Mouse (Mus musculus): Measurements from ENCODE around the gene Krtap14. TPM values are rescaled to one million over a fixed set of nuclear protein-coding genes. Genes with fewer than 3 reads are reported as not detected.

Gene Krtap14
- polyA plus RNA-seq (2014; fragmentation: Nextera tagmentation; extraction: Ambion mirVana) = not detected in 2 replicates

GRCm38 (mm10) chr16:88826095-88826652, at the start of gene Krtap14:
Gene Krtap14, minus strand, starts transcription at chr16:88826145.
- DNase-seq (ENCODE audit: low spot score, missing footprints) (no peak), ATAC-seq (ENCODE audit: low FRiP score) (no peak)
- H3K36me3 ChIP-seq (ENCODE audit: control insufficient read depth, insufficient read depth, low read length) = no peaks in the 10 kb centered on the region
- H3K27me3 ChIP-seq (ENCODE audit: control insufficient read depth, insufficient read depth, low read length) = no peaks in the 10 kb centered on the region
- no peak within 1 kb of the TSS for H3K4me3 ChIP-seq (ENCODE audit: low read depth, low read length)
- H3K27ac ChIP-seq (ENCODE audit: low read depth, low read length) = no peak within 1 kb of the TSS
- H3K4me1 ChIP-seq (ENCODE audit: control insufficient read depth, insufficient read depth, low read length) = no peaks in the 10 kb centered on the region
- H3K9ac ChIP-seq (ENCODE audit: low read length) = no peak within 1 kb of the TSS
- no peak within 1 kb of the TSS for H3K4me2 ChIP-seq
- no peaks in the 10 kb centered on the region for H3K9me3 ChIP-seq (ENCODE audit: control insufficient read depth, low read length)
- WGBS = 92% methylated on average over 9 of the region's 9 CpGs

GRCm38 (mm10) chr16:88874169-88874568, 48.2 kb upstream of the Krtap14 start, which contains the start of gene Krtap19-2:
Gene Krtap19-2, minus strand, starts transcription at chr16:88874269.
- DNase-seq (ENCODE audit: low spot score, missing footprints) (no peak), ATAC-seq (ENCODE audit: low FRiP score) (no peak)
- Histone ChIP-seq H3K4me1 (ENCODE audit: control insufficient read depth, insufficient read depth, low read length) (no peaks in the 10 kb centered on the region), H3K9me3 (ENCODE audit: control insufficient read depth, low read length) (no peaks in the 10 kb centered on the region), H3K4me3 (ENCODE audit: low read depth, low read length) (no peak within 1 kb of the TSS), H3K9ac (ENCODE audit: low read length) (no peak within 1 kb of the TSS), H3K27ac (ENCODE audit: low read depth, low read length) (no peak within 1 kb of the TSS), H3K4me2 (no peak within 1 kb of the TSS), H3K27me3 (ENCODE audit: control insufficient read depth, insufficient read depth, low read length) (no peaks in the 10 kb centered on the region), H3K36me3 (ENCODE audit: control insufficient read depth, insufficient read depth, low read length) (no peaks in the 10 kb centered on the region)
- 88% methylated on average over 3 of the region's 3 CpGs for WGBS

GRCm38 (mm10) chr16:88869311-88869710, 43.4 kb upstream of the Krtap14 start, which contains the start of gene Krtap19-1:
Gene Krtap19-1, minus strand, starts transcription at chr16:88869411.
- no peak within 1 kb of the TSS for H3K27ac ChIP-seq (ENCODE audit: low read depth, low read length)
- no peaks in the 10 kb centered on the region for H3K4me1 ChIP-seq (ENCODE audit: control insufficient read depth, insufficient read depth, low read length)
- no peaks in the 10 kb centered on the region for H3K36me3 ChIP-seq (ENCODE audit: control insufficient read depth, insufficient read depth, low read length)
- H3K27me3 ChIP-seq (ENCODE audit: control insufficient read depth, insufficient read depth, low read length) = no peaks in the 10 kb centered on the region
- no peak for ATAC-seq (ENCODE audit: low FRiP score)
- no peak within 1 kb of the TSS for H3K4me2 ChIP-seq
- H3K4me3 ChIP-seq (ENCODE audit: low read depth, low read length) = no peak within 1 kb of the TSS
- no peak for DNase-seq (ENCODE audit: low spot score, missing footprints)
- H3K9me3 ChIP-seq (ENCODE audit: control insufficient read depth, low read length) = no peaks in the 10 kb centered on the region
- no peak within 1 kb of the TSS for H3K9ac ChIP-seq (ENCODE audit: low read length)
- WGBS = 90% methylated on average over 6 of the region's 6 CpGs

- H3K4me1 ChIP-seq (ENCODE audit: control insufficient read depth, insufficient read depth, low read length) = no peaks in the 10 kb centered on the region
- H3K4me2 ChIP-seq = no peak overlapping the region
- H3K27ac ChIP-seq (ENCODE audit: low read depth, low read length) = no peak overlapping the region
- no peak overlapping the region for H3K9ac ChIP-seq (ENCODE audit: low read length)
- DNase-seq (ENCODE audit: low spot score, missing footprints) (no peak), ATAC-seq (ENCODE audit: low FRiP score) (no peak)
- WGBS = 91% methylated on average over 4 of the region's 4 CpGs
- H3K9me3 ChIP-seq (ENCODE audit: control insufficient read depth, low read length) = no peaks in the 10 kb centered on the region
- H3K4me3 ChIP-seq (ENCODE audit: low read depth, low read length) = no peak overlapping the region
- no peaks in the 10 kb centered on the region for H3K27me3 ChIP-seq (ENCODE audit: control insufficient read depth, insufficient read depth, low read length)
- H3K36me3 ChIP-seq (ENCODE audit: control insufficient read depth, insufficient read depth, low read length) = no peaks in the 10 kb centered on the region
Observed at GRCm38 (mm10) chr16:88864887-88865407, 39.0 kb upstream of the Krtap14 start.

GRCm38 (mm10) chr16:88851450-88851849, 25.5 kb upstream of the Krtap14 start:
- H3K4me3 ChIP-seq (ENCODE audit: low read depth, low read length) = no peak overlapping the region
- H3K4me2 ChIP-seq = no peak overlapping the region
- H3K27ac ChIP-seq (ENCODE audit: low read depth, low read length) = no peak overlapping the region
- no peak overlapping the region for H3K9ac ChIP-seq (ENCODE audit: low read length)
- no peaks in the 10 kb centered on the region for H3K36me3 ChIP-seq (ENCODE audit: control insufficient read depth, insufficient read depth, low read length)
- 14% methylated on average over 5 of the region's 5 CpGs for WGBS
- H3K4me1 ChIP-seq (ENCODE audit: control insufficient read depth, insufficient read depth, low read length) = no peaks in the 10 kb centered on the region
- DNase-seq (ENCODE audit: low spot score, missing footprints) (peak; percentile 85), ATAC-seq (ENCODE audit: low FRiP score) (peak; percentile 54; the same call in 1 of the 2 replicates)
- H3K27me3 ChIP-seq (ENCODE audit: control insufficient read depth, insufficient read depth, low read length) = no peaks in the 10 kb centered on the region
- no peaks in the 10 kb centered on the region for H3K9me3 ChIP-seq (ENCODE audit: control insufficient read depth, low read length)

GRCm38 (mm10) chr16:88848558-88848957, 22.6 kb upstream of the Krtap14 start:
- ATAC-seq (ENCODE audit: low FRiP score) = no peak
- no peak overlapping the region for H3K9ac ChIP-seq (ENCODE audit: low read length)
- H3K4me2 ChIP-seq = no peak overlapping the region
- no peaks in the 10 kb centered on the region for H3K4me1 ChIP-seq (ENCODE audit: control insufficient read depth, insufficient read depth, low read length)
- H3K27me3 ChIP-seq (ENCODE audit: control insufficient read depth, insufficient read depth, low read length) = no peaks in the 10 kb centered on the region
- DNase-seq (ENCODE audit: low spot score, missing footprints) = no peak
- 79% methylated on average over 4 of the region's 4 CpGs for WGBS
- no peaks in the 10 kb centered on the region for H3K36me3 ChIP-seq (ENCODE audit: control insufficient read depth, insufficient read depth, low read length)
- no peak overlapping the region for H3K27ac ChIP-seq (ENCODE audit: low read depth, low read length)
- no peaks in the 10 kb centered on the region for H3K9me3 ChIP-seq (ENCODE audit: control insufficient read depth, low read length)
- H3K4me3 ChIP-seq (ENCODE audit: low read depth, low read length) = no peak overlapping the region

GRCm38 (mm10) chr16:88847363-88847762, 21.4 kb upstream of the Krtap14 start:
- H3K4me2 ChIP-seq = no peak overlapping the region
- WGBS = 87% methylated on average over 1 of the region's 1 CpGs
- no peaks in the 10 kb centered on the region for H3K9me3 ChIP-seq (ENCODE audit: control insufficient read depth, low read length)
- no peak overlapping the region for H3K27ac ChIP-seq (ENCODE audit: low read depth, low read length)
- no peaks in the 10 kb centered on the region for H3K4me1 ChIP-seq (ENCODE audit: control insufficient read depth, insufficient read depth, low read length)
- H3K27me3 ChIP-seq (ENCODE audit: control insufficient read depth, insufficient read depth, low read length) = no peaks in the 10 kb centered on the region
- DNase-seq (ENCODE audit: low spot score, missing footprints) (no peak), ATAC-seq (ENCODE audit: low FRiP score) (no peak)
- H3K4me3 ChIP-seq (ENCODE audit: low read depth, low read length) = no peak overlapping the region
- no peak overlapping the region for H3K9ac ChIP-seq (ENCODE audit: low read length)
- H3K36me3 ChIP-seq (ENCODE audit: control insufficient read depth, insufficient read depth, low read length) = no peaks in the 10 kb centered on the region

- Histone ChIP-seq H3K4me2 (no peak overlapping the region), H3K4me3 (ENCODE audit: low read depth, low read length) (no peak overlapping the region), H3K4me1 (ENCODE audit: control insufficient read depth, insufficient read depth, low read length) (no peaks in the 10 kb centered on the region), H3K9me3 (ENCODE audit: control insufficient read depth, low read length) (no peaks in the 10 kb centered on the region), H3K27me3 (ENCODE audit: control insufficient read depth, insufficient read depth, low read length) (no peaks in the 10 kb centered on the region), H3K27ac (ENCODE audit: low read depth, low read length) (no peak overlapping the region), H3K36me3 (ENCODE audit: control insufficient read depth, insufficient read depth, low read length) (no peaks in the 10 kb centered on the region), H3K9ac (ENCODE audit: low read length) (no peak overlapping the region)
- DNase-seq (ENCODE audit: low spot score, missing footprints) = no peak
- no peak for ATAC-seq (ENCODE audit: low FRiP score)
- 87% methylated on average over 3 of the region's 3 CpGs for whole genome bisulfite sequencing
Observed at GRCm38 (mm10) chr16:88826978-88827377, 1.0 kb upstream of the Krtap14 start.

GRCm38 (mm10) chr16:88823736-88824135, 2.2 kb downstream of the Krtap14 start:
- Histone ChIP-seq H3K27ac (ENCODE audit: low read depth, low read length) (no peak overlapping the region), H3K9ac (ENCODE audit: low read length) (no peak overlapping the region), H3K4me1 (ENCODE audit: control insufficient read depth, insufficient read depth, low read length) (no peaks in the 10 kb centered on the region), H3K4me2 (no peak overlapping the region), H3K27me3 (ENCODE audit: control insufficient read depth, insufficient read depth, low read length) (no peaks in the 10 kb centered on the region), H3K36me3 (ENCODE audit: control insufficient read depth, insufficient read depth, low read length) (no peaks in the 10 kb centered on the region), H3K4me3 (ENCODE audit: low read depth, low read length) (no peak overlapping the region), H3K9me3 (ENCODE audit: control insufficient read depth, low read length) (no peaks in the 10 kb centered on the region)
- WGBS = 82% methylated on average over 3 of the region's 3 CpGs
- DNase-seq (ENCODE audit: low spot score, missing footprints) (no peak), ATAC-seq (ENCODE audit: low FRiP score) (0 out of 2 replicates have a peak, but pooled peaks have one; percentile 38)
